Mouse (Mus musculus) hindbrain, embryonic 11.5 days (tissue): ENCODE measurements around the gene Srgap2. TPM values are rescaled to one million over a fixed set of nuclear protein-coding genes. Genes with fewer than 3 reads are reported as not detected.
A peak's percentile ranks its signal among the peaks of the same experiment; 100 is the strongest.
"Not testable (repeated sequence)": the region's sequence is repeated elsewhere in the genome, so short reads cannot be mapped to it uniquely, and the experiment has no call there.

Experiments used
- ATAC-seq: fragments of 200-750 bp; cut with Nextera tagmentation; 2 replicates; pipeline ENCODE4 v1.8.0; 2017; ENCODE audit warnings: mild to moderate bottlenecking, moderate TSS enrichment, moderate library complexity; ENCODE audit not compliant: low FRiP score
- DNase-seq: peaks from one replicate; pipeline ENCODE4 v3.0.0-alpha.2; 2015; ENCODE audit warnings: low spot score
- H3K27ac ChIP-seq: fragments of 300-500 bp; sonication (generic); 2 replicates; pipeline ENCODE4 v1.5.1; 2014; ENCODE audit warnings: mild to moderate bottlenecking, low read depth, low read length
- H3K27me3 ChIP-seq: fragments of 300-500 bp; sonication (generic); 2 replicates; pipeline ENCODE4 v1.6.1; 2014; ENCODE audit warnings: mild to moderate bottlenecking, low read length, moderate library complexity, mixed read lengths; ENCODE audit not compliant: control insufficient read depth, insufficient read depth
- H3K36me3 ChIP-seq: fragments of 300-500 bp; sonication (generic); 2 replicates; pipeline ENCODE4 v1.6.1; 2014; ENCODE audit warnings: mild to moderate bottlenecking, low read length, moderate library complexity, mixed read lengths; ENCODE audit not compliant: control insufficient read depth, insufficient read depth
- H3K4me1 ChIP-seq: fragments of 300-500 bp; sonication (generic); replicated peaks from 2 replicates; pipeline ENCODE4 v1.6.1; 2014; ENCODE audit warnings: low read length, mixed read lengths; ENCODE audit not compliant: control insufficient read depth, insufficient read depth
- H3K4me2 ChIP-seq: fragments of 300-500 bp; sonication (generic); replicated peaks from 2 replicates; pipeline ENCODE4 v1.6.1; 2014; ENCODE audit warnings: mild to moderate bottlenecking, low read depth, low read length
- H3K4me3 ChIP-seq: fragments of 300-500 bp; sonication (generic); 2 replicates; pipeline ENCODE4 v1.5.1; 2014; ENCODE audit warnings: low read depth, low read length
- H3K9ac ChIP-seq: fragments of 300-500 bp; sonication (generic); 2 replicates; pipeline ENCODE4 v1.6.1; 2014; ENCODE audit warnings: low read depth, low read length
- H3K9me3 ChIP-seq: fragments of 300-500 bp; sonication (generic); 2 replicates; pipeline ENCODE4 v1.6.1; 2016; ENCODE audit warnings: low read length; ENCODE audit not compliant: control insufficient read depth
- WGBS: fragments of 180-500 bp; shearing (Covaris S2); extraction: QIAGEN DNeasy Blood & Tissue Kit; methylation state at CpG from one replicate; pipeline ENCODE4 v1.1.7; 2014; 5-methylcytosine and 5-hydroxymethylcytosine counted together
- polyA plus RNA-seq: library from polyadenylated mRNA; unstranded; fragments of >200 nt; fragmentation: Nextera tagmentation; extraction: Ambion mirVana; gene quantifications from 2 replicates; pipeline ENCODE4 v1.2.1, GENCODE M21; 2014

Gene Srgap2
- polyA plus RNA-seq, 1 experiment from 2014 or later = 24.8 TPM

DNA sequence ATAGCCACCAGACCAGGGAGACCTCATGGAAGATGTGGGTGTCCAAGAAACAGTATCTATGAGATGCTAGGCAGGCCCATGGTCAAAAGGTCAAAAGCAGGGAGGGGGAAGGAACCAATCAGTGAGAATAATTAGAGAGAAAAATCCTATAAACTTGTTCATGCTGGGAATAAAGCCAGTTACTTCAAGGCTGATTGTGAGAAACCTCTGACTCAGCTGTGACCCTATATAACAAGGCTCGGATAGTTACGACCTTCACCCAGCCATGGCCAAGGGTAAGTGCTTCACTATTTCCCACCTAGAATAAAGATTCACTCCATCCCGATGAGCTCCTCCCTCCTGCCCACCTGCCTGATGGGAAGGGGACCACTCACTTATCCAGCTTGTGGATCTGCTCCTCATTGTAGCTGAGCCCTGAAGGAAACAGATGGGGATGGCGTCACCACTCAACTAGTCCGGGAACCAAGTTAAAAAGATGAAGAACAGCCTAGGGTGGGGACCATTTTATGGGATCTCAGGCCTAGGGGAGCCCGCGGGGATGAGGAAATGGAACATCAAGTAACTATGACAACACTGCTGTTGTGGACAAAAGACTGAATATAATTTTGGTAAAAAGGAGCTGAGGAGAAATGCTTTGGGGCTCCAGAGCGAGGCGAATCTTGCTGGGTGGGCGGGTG lies 267.4 kb downstream of the Srgap2 start:
- H3K9me3 ChIP-seq = no peaks in the 10 kb centered on the region
- ATAC-seq (no peak), DNase-seq (no peak)
- no peaks in the 10 kb centered on the region; the same call in 1 of the 2 replicates for H3K4me1 ChIP-seq
- WGBS = 66% methylated on average over 10 of the region's 10 CpGs
- H3K27ac ChIP-seq = no peak overlapping the region
- no peak overlapping the region for H3K4me3 ChIP-seq
- H3K9ac ChIP-seq = no peak overlapping the region
- H3K27me3 ChIP-seq = no peaks in the 10 kb centered on the region
- no peak overlapping the region for H3K4me2 ChIP-seq
- no peaks in the 10 kb centered on the region for H3K36me3 ChIP-seq

DNA sequence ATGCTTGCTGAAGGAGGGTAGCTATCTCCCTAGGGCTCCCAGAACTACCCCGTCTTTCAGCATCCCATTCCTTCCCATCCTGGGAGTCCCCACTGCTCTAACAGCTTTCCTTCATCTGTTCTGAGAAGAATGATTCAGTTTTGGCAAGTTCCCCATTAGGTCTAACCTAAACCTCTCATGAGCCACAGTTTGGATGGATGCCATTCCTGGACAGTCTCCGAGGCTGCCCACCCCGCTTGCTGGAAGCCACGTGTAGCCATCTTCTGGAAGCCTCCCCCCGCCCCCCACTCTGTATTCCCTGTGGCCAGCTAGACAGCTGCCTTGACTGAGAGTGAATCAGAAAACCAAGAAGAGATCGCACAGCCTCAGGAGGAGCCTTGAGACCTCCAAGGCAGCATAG lies 269.9 kb downstream of the Srgap2 start:
- 76% methylated on average over 6 of the region's 6 CpGs for WGBS
- Histone ChIP-seq H3K9ac (no peak overlapping the region), H3K36me3 (no peaks in the 10 kb centered on the region), H3K4me3 (no peak overlapping the region), H3K27me3 (no peaks in the 10 kb centered on the region), H3K9me3 (no peaks in the 10 kb centered on the region), H3K4me1 (no peaks in the 10 kb centered on the region; the same call in 1 of the 2 replicates), H3K27ac (no peak overlapping the region), H3K4me2 (no peak overlapping the region)
- no peak for DNase-seq
- ATAC-seq = no peak

DNA sequence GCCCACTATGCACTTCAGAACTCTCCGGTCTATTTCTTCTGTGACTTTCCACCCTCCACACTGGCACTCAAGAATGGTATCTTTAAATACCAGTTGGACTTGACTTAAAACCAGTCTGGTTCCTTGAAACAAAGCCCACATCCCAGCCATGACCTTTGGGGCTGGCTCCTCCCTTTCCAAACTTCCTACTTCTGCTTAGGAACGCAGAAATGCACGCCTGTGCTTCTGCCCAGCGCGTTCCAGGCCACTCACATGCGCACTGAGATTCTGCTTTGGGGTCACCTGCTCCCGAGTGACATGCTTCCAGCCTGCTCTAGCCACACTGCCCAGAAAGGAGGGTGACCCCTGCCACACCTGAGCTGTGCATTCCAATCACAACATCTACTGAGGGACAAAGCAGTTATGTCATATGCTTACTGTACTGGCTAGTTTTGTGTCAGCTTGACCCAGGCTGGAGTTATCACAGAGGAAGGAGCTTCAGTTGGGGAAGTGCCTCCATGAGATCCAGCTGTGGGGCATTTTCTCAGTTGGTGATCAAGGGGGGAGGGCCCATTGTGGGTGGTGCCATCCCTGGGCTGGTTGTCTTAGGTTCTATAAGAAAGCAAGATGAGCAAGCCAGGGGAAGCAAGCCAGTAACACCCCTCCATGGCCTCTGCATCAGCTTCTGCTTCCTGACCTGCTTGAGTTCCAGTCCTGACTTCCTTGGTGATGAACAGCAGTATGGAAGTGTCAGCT lies 274.5 kb downstream of the Srgap2 start:
- H3K4me2 ChIP-seq, H3K9ac ChIP-seq, H3K27ac ChIP-seq, H3K9me3 ChIP-seq, H3K36me3 ChIP-seq, H3K4me3 ChIP-seq, ATAC-seq, DNase-seq, H3K4me1 ChIP-seq, H3K27me3 ChIP-seq: not testable (repeated sequence)
- WGBS = 79% methylated on average over 7 of the region's 7 CpGs

DNA sequence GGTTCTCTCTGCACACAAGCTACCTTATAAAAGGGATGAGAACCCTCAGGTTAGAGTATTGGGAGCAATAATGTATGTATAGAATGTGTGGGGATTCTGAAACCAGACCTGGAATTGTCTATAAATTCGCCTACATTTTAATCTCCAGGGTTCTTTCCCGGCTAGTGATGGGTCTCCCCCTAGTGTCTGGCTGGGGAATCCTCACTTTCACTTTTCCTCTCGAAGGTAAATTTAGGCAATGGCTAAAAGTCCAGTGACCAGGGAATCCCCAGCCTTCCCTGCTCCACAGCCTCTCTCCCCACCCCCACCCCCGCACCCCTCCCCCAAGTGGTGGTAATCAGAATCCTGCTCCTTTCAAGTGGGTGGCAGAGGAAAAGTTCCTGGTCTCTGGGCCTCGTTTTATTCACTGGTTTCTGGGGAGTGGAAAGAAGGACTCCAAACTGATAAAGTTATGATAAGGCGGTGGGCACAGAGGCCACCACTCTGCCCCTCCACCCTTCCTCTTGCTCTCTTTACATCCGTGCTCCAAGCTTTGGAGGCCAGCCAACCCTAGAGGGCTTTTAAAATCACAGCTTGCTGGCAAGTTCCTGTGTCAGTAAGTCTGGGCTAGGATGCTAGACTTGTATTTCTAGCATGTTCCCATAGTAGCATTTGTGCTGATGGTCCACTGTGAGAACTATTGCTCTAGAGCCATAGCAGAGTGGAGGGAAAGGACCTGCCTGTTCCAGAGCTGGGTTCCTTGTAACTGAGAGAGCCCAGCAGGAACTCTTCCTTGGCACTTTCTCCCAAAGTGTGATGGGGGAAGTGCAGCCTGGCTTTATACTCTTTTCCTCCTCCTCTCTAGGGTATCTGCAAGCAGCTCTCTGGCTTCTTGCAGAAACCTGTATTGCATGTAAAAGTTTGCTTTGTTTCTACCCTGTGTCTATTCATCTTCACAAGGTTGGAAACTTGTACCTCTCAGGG lies 280.4 kb downstream of the Srgap2 start:
- Histone ChIP-seq H3K9me3 (no peaks in the 10 kb centered on the region), H3K4me2 (no peak overlapping the region), H3K27me3 (peaks cover 23% of the 10 kb centered on the region), H3K27ac (no peak overlapping the region), H3K36me3 (no peaks in the 10 kb centered on the region), H3K9ac (no peak overlapping the region), H3K4me1 (peaks cover 7% of the 10 kb centered on the region), H3K4me3 (no peak overlapping the region)
- peak; percentile 63 for DNase-seq
- ATAC-seq = peak; percentile 1; the same call in 1 of the 2 replicates
- 16% methylated on average over 7 of the region's 7 CpGs for WGBS

DNA sequence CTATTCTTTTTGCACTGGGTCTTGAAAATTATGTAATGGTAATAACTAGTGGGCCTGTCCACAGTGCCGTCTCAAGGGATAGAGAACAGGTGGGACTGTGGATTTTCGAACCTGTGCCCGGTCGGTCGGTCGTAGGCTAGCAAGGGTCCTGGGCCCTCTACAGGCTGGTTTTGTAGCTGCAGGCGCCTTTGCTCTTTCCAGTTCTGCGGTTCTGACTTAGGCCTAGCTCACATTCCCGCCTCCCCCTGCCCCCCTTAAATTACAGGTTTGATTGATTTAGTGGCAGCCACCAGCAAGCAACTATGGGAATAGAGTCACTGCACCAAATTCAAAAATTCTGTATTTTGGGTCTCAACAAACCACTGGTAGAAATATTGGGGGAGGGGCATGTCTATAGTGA lies 281.2 kb downstream of the Srgap2 start:
- WGBS = 7% methylated on average over 9 of the region's 9 CpGs
- H3K4me2 ChIP-seq = peak overlapping the region; percentile 96; the same call in 1 of the 2 replicates
- H3K27me3 ChIP-seq = peaks cover 23% of the 10 kb centered on the region
- DNase-seq (peak; percentile 69), ATAC-seq (peak; percentile 51)
- peak overlapping the region; percentile 66 for H3K4me3 ChIP-seq
- H3K27ac ChIP-seq = no peak overlapping the region
- H3K36me3 ChIP-seq = no peaks in the 10 kb centered on the region
- peaks cover 7% of the 10 kb centered on the region for H3K4me1 ChIP-seq
- no peaks in the 10 kb centered on the region for H3K9me3 ChIP-seq
- no peak overlapping the region for H3K9ac ChIP-seq

DNA sequence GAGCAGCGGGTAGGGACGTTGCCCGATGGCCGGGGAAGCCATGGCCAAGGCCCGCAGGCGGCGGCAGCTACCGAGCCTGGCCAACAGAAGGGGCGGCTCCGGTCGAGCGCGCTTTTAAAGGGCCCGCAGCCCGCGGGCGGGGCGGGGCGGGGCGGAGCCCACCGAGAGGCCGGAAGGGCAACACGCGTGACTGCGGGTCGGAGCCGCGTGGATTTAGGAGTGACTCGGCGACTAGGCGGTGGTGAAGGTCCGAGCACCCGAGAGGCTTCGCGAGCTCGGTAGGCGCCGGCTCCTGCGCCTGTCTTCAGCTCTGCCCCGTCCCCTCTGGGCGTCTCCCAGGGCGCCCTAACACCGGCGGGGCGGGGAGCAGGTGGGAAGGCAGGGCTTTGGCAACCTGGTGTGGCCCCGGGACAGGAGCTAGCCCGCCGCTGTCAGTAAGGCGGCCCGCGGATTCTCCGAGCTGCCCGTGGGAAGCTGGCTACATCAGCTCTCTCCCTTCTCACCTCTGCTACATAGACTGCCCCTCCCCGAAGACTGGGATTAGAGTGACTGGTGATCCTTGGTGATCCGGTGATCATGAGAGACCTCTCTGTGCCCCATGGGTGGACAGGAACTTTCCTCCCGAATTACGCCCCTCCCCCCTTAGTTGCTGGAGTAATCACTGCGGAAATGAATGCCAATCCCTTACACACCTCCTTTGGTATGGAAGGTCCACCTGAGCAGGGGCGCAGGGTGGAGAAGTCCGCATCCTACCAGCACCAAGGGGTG lies 281.9 kb downstream of the Srgap2 start, which contains the start of gene Rassf5:
Gene Rassf5 (minus strand): TSS at position 170 of the 768 bp plus-strand sequence.
- Histone ChIP-seq H3K27me3 (peaks cover 23% of the 10 kb centered on the region), H3K9ac (peak within 1 kb of the TSS; percentile 60), H3K4me2 (peak within 1 kb of the TSS; percentile 96), H3K27ac (no peak within 1 kb of the TSS), H3K36me3 (no peaks in the 10 kb centered on the region), H3K9me3 (no peaks in the 10 kb centered on the region), H3K4me3 (peak within 1 kb of the TSS; percentile 66), H3K4me1 (peaks cover 9% of the 10 kb centered on the region)
- ATAC-seq = peak; percentile 68
- WGBS = 2% methylated on average over 58 of the region's 60 CpGs
- DNase-seq = peak; percentile 74

DNA sequence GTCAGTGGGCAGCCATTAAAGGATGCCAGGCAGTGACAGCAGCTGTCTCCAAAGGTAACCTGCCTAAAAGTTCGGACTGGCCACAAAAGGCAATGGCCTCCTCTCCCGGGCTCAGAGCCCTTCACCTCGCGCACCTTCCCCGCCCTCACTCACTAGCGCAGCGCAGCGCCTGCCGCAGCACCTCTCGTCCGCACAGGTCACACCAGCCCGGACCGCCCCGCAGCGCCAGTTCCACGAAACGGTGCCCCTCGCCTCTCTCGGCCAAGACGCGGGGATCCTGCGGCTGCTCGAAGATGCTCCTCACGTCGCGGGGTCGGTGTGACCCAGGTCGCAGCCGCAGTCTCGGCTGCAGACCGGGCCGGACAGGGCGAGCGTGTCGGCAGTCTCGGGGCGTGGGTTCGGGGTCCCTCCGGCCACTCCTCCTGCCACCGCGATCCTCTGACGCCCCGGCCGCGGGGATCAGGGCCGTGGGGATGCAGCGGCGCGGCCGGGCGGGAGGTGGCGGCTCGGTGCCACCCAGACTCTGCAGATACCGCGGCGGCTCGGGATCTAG lies 282.5 kb downstream of the Srgap2 start:
- peak overlapping the region; percentile 96 for H3K4me2 ChIP-seq
- H3K27ac ChIP-seq = no peak overlapping the region
- H3K4me1 ChIP-seq = peaks cover 9% of the 10 kb centered on the region
- no peaks in the 10 kb centered on the region for H3K9me3 ChIP-seq
- H3K9ac ChIP-seq = peak overlapping the region; percentile 60
- H3K36me3 ChIP-seq = no peaks in the 10 kb centered on the region
- DNase-seq = no peak
- WGBS = under 1% methylated on average over 57 of the region's 57 CpGs
- peak overlapping the region; percentile 66 for H3K4me3 ChIP-seq
- H3K27me3 ChIP-seq = peaks cover 23% of the 10 kb centered on the region
- ATAC-seq = peak; percentile 55
